Mouse (Mus musculus) heart, adult 8-10 months (tissue): ENCODE data around the gene Srebf2. TPM values are rescaled to one million over a fixed set of nuclear protein-coding genes. Genes with fewer than 3 reads are reported as not detected.
"Not testable (repeated sequence)": the region's sequence is repeated elsewhere in the genome, so short reads cannot be mapped to it uniquely, and the experiment has no call there.

ENCODE experiments used
- DNase-seq: peaks from one replicate; pipeline ENCODE4 v3.0.0; 2022; ENCODE audit warnings: low spot score
- total RNA-seq, 4 experiments: library from RNA; stranded (reverse); gene quantifications; 2 replicates each; pipeline ENCODE4 v1.2.4; 2022

Srebf2 gene
- 10 to 100 TPM; 20.0 to 25.1 (median 21.6) TPM for total RNA-seq

GRCm38 (mm10) chr15:82146770-82147610, at the start of gene Srebf2:
Gene Srebf2 (plus strand): TSS chr15:82147181.
- peak; percentile 98 for DNase-seq

GRCm38 (mm10) chr15:82106953-82107555, 39.9 kb upstream of the Srebf2 start:
- no peak for DNase-seq

GRCm38 (mm10) chr15:82120544-82120943, 26.4 kb upstream of the Srebf2 start:
- DNase-seq, result no peak

- DNase-seq, result not testable (repeated sequence)
These were observed 20.3 kb upstream of the Srebf2 start for GRCm38 (mm10) chr15:82126690-82127089.

GRCm38 (mm10) chr15:82127426-82128374, 19.3 kb upstream of the Srebf2 start, which contains the start of gene Ccdc134:
Gene Ccdc134 (plus strand): TSS chr15:82127922.
- peak; percentile 95 for DNase-seq

- DNase-seq, result no peak
These were observed 18.6 kb upstream of the Srebf2 start for GRCm38 (mm10) chr15:82128398-82128797.

GRCm38 (mm10) chr15:82130599-82130998, 16.4 kb upstream of the Srebf2 start:
- DNase-seq, result no peak

- no peak for DNase-seq
These were observed 11.6 kb upstream of the Srebf2 start for GRCm38 (mm10) chr15:82135372-82135771.

GRCm38 (mm10) chr15:82138565-82138964, 8.4 kb upstream of the Srebf2 start:
- DNase-seq, result peak; percentile 70

GRCm38 (mm10) chr15:82139196-82139595, 7.8 kb upstream of the Srebf2 start:
- DNase-seq, result no peak

- no peak for DNase-seq
These were observed 6.6 kb upstream of the Srebf2 start for GRCm38 (mm10) chr15:82140355-82140754.

- DNase-seq, result no peak
These were observed 2.8 kb upstream of the Srebf2 start for GRCm38 (mm10) chr15:82144157-82144556.

- DNase-seq, result no peak
These were observed 1.6 kb upstream of the Srebf2 start for GRCm38 (mm10) chr15:82145408-82145807.

GRCm38 (mm10) chr15:82145851-82146769, 871 bp upstream of the Srebf2 start:
- no peak for DNase-seq

- no peak for DNase-seq
These were observed 680 bp downstream of the Srebf2 start for GRCm38 (mm10) chr15:82147611-82148111.

- no peak for DNase-seq
These were observed 1.5 kb downstream of the Srebf2 start for GRCm38 (mm10) chr15:82148510-82148911.

- DNase-seq, result no peak
These were observed 3.1 kb downstream of the Srebf2 start for GRCm38 (mm10) chr15:82150042-82150441.

GRCm38 (mm10) chr15:82151176-82151575, 4.2 kb downstream of the Srebf2 start:
- DNase-seq, result no peak

GRCm38 (mm10) chr15:82152022-82152421, 5.0 kb downstream of the Srebf2 start:
- no peak for DNase-seq

GRCm38 (mm10) chr15:82152435-82152834, 5.5 kb downstream of the Srebf2 start:
- no peak for DNase-seq
